Mouse (Mus musculus) embryo, embryonic 9.5 days (tissue): ENCODE results near the gene 1700092M07Rik.

Experiments used
- DNase-seq: peaks from one replicate; pipeline ENCODE4 v3.0.0-alpha.2; 2017; ENCODE audit errors: extremely low spot score

1700092M07Rik gene

DNA sequence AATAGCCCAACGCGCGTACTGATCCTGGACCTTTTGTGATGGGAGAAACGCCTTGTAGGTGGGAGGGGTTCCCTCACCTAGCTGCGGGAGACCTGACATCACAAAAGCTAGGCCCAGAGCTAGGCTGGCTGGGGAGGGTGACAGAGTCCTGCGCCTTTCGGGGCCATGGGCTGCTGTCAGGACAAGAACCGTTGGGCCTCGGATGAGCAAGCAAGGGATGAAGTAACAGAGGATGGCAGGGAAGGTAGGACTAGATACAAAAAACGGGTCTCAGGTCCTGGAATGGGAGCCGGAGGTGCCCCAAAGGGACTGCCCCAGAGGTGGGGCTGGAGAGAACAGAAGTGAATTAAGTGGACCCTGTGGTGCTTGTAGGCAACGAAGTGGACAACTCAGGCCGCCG, at the start of gene 1700092M07Rik:
Gene 1700092M07Rik, plus strand, starts transcription at position 116 of the 400 bp plus-strand sequence.
- no peak for DNase-seq

DNA sequence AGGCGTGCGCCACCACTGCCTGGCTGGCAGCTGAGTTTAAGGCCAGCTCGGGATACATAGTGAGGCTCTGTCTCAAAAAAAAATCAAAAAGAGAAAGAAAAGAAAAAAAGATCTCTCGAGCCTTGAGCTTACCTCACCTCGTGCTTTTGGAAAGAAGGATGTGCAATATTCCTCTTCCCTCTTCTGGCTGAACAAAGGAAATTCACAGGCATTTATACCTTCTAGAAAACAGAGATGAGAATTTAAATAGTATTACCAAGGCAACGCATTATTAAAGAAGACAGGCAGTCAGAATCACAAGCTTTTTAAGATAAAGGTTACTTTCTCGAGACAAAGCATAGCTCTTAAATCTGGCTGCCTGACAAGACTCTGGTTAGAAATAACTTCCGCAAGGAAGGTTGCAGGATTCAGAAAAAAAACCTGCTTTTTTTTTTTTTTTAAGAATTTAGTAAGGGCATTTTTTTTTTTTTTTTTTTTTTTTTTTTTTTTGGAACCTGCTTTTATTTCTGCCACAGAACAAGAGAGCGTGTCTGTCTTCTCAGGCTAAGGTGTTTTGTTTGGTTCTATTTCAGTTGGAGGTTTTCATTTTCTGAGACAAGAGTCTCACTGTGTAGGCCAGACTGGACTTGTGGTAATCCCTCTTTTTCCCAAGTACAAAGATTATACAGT, 48.5 kb upstream of the 1700092M07Rik start:
- DNase-seq = no peak

DNA sequence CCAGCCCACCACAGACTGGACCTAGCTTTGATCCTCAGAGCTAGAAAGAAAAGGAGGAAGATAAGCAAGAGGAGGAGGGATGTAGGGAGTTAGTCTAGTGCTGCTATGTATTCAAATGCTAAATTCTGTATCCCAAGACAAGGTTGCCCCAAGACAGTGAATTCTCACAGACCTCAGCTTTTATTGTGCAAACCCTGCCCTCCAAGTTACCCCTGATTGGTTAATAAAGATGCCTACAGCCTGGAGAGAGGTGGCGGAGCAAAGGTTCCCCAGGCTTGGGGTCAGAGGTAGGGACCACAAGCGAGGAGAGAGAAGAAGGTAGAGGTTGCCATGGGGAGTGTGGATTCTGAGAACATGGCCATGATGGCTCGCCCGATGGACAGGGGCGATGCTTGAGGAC, 47.8 kb upstream of the 1700092M07Rik start:
- no peak for DNase-seq

DNA sequence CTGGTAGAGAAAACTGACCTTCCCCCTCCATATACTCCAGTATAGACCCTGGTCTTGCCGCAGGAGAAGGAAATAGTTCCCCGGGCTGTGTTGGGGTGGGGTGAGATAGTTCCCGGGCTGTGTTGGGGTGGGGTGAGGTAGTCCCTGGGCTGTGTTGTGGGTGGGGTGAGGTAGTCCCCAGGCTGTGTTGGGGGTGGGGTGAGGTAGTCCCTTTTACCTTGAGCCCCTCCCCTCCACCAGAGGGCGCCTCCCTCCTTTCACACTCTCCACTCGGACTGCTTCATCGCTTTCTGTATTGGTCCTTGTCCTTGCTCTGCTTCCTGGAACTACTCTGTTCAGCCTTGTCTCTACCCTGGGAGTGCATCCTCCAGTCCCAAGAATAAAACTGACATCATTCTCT, 45.2 kb upstream of the 1700092M07Rik start:
- DNase-seq = peak; percentile 33

DNA sequence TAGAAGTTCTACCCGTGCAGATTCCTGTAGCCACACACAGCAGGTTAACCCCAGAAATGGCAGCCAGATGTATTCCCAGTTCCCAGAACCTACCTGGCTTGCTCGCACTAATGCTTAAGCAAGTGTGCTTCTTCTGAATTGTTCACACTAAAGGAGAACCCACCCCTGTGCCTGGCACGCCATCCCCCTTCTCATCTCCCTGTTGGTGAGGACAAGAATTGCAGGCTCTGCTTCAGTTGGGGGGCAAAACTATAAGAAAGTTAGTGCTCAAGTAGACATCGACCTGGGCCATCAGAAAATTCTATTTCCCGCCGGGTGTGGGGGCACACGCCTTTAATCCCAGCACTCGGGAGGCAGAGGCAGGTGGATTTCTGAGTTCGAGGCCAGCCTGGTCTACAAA, 40.9 kb upstream of the 1700092M07Rik start:
- DNase-seq = no peak

DNA sequence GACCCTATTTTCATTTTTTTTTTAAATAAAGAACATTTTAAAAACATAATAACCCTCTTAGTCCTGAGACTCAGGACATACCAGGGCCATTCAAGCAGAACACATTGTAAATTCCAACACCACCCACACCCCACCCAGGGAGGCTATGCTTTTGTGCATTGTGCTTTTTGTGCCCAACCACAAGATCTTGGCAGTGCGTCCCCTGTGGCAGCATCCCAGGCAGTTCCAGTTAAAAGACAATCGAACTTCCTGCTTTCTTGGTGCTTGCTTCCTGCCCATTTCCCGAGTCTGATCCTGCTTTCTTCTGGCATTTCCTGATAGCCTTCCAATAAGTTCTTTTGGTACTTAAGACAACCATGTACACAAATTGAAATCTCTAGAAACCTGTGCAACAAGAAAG, 38.1 kb upstream of the 1700092M07Rik start:
- no peak for DNase-seq

DNA sequence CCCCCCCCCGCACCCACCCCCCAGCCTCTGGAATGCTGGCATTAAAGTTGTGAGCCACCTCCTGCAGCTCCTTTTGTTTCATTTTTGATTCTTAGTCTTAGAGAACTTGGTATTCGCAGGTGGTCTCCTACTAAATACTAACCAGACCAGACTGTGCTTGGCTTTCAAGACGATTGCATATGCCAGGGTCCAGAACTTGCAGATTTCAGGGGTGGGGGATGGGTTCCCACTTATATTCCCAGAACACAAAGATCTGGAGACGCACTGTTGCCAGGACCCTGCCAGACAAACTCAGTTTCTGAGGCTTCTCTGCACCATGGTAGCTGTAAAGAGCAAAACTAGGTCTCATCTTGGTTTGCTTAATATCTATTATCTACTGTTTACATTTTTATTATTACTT, 36.9 kb upstream of the 1700092M07Rik start:
- no peak for DNase-seq

DNA sequence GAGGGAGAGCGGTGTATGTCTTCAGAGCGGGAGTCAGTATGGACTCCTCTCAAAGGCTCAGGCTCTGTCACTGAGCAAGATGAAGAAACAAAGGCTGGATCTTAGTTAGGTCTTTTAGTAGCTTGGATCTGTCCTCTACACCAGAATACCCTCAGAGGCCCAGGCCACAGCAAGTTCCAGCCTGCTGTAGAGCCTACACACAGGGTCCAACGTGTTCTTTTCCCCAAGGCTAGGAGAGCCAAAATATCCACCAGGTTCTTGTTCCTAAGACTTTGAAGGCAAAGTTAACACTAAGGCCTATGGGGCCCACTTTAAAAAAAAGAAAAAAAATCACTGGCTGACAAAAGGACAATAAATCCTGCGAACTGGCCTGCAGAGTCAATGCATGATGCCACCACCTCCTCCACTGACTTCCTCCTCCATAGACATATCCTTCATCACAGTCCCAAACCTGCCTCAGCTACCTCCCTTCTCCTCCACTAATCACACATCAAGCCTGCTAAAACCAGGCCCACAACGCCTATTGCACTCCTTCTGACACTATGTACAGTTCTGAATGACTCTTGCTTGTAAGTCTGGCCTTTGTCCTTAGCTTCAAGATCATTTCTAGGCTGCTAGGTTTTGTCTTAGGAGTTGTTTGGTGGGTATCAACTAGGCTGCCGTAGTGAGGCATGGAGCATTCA, 35.4 kb upstream of the 1700092M07Rik start:
- no peak for DNase-seq

DNA sequence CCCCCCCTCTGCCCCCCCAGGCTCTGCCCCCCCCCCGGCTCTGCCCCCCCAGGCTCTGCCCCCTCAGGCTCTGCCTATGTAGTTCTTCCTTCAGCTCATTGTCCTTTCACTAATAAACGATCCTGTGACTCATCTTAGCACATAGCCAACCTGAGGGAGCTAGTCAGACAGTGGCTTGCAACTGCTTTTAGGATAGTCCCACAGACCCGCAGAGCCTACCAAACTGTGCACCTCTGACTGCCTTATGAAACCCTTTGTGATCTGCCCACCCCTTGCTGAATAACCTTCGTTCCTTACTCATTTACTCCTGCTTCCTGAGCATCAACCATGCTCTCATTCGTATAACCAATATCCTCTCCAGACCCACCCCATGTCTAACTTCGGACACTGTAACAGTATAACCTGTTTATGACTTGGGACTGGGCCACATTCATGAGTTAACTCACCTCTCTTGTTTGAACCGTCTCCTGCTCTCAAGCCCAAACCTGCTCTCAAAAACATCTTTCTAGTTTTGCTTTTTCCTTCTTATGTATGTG, 34.3 kb upstream of the 1700092M07Rik start:
- DNase-seq = no peak

DNA sequence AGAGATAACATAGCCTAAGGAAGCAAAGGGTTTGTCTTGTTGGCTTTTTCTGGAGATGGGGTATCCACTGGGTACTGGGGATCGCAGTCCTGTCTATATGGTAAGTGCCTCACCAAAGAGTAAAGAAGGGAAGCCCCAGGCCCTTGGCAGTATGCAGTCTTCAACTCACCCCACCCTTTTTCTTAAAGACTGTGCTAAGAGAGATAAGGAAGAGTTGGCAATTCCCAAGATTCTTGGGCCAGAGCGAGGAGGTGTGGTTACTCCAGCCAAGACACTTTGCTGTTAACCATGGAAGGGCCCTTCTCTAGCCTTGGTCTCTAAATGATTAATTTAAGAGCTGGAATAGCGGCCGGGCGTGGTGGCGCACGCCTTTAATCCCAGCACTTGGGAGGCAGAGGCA, 33.6 kb upstream of the 1700092M07Rik start:
- no peak for DNase-seq

DNA sequence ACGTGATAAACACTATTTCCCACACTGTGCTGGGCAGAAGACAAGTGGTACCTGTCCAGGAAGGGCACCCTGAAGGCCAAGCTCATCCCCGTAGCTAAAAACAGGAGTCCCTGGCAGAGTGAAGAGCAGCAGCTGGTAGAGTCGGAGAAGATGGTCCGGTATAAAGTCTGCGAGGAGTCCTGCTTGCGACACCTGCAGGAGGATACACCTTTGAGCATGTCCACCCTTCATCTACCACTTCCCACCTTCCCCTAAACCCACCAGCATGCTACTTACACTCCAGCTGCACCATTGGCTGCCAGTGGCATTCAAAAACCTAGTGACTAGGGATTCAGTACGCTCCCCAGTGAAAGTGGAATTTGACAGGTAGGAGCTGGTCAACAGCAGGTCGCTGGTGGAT, 31.6 kb upstream of the 1700092M07Rik start:
- no peak for DNase-seq

DNA sequence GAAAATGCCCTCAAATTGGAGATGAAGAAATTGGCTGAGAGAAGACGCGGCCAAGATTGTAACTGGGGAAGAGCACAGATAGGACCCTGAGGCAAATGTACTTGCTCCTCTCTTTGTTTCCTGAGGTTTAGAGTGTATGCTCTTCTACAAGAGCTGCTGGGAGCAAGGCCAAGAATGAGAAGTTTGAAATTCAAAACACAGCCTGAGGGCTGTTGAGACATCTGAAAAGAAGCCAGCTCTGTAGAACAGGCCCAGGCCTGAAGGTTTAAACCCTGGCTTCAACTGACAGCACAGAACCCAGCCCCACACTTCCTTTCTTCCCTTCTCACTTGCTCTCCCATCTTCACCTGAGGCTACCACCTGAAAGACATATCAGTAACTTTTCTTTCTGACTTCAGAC, 30.5 kb upstream of the 1700092M07Rik start:
- DNase-seq = no peak

DNA sequence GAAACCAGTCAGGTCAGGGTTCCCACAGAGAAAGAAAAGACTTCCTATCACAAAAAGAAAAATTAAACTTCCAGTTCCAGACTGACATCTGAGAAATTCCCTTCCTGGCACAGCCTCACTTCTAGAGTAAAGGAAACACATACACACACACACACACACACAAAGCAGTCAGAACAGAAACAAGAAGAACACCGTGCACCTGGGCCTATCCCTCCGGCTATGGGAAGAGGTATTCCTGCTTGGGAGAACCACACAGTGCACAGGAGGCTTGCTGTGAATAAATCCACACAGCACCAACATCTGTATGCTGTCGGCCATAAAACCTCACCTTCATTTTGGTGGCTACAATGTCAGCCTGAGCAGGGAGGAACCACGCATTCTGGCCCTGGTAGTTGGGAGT, 29.0 kb upstream of the 1700092M07Rik start:
- no peak for DNase-seq

DNA sequence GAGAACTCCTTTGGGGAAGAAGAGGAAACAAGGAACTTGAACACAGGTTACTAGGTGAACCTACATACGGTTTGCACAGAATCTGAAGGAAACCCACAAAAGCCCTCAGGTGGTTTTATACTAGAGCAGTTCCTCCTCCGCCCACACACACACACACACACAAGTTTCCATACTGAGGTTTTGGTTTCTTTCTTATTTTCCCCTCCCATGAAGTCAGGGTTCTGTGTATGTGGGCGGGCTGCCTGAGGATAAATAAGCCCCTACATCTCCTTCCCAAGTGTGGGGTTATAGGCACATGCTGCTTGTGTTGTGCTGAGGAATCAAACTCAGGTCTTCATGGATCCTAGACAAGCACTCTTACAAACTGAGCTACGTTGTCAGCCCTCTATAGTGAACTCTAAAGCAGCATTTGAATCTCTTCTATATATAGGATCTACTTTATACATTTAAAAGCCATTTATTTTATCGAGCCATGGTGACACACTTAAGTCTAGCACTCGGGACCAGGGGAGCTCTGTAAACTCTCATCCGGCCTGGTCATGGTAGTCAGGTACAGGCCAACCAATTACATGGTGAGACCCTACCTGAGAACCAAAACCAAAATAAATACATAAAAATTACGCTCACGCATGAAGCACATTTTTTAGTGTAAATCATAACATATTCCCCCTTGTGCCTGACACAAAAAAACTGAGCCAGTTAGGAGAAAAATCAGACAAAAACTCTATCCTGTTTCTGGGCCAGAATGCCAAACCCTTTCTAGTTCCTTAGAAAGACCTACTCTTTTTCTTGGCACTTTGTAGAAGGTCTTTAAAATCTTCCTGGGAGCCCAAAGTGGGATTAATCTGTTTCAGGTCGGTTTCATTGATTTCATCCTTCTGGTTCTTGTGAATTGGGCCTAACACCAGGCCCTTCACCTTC, 28.3 kb upstream of the 1700092M07Rik start:
- no peak for DNase-seq

DNA sequence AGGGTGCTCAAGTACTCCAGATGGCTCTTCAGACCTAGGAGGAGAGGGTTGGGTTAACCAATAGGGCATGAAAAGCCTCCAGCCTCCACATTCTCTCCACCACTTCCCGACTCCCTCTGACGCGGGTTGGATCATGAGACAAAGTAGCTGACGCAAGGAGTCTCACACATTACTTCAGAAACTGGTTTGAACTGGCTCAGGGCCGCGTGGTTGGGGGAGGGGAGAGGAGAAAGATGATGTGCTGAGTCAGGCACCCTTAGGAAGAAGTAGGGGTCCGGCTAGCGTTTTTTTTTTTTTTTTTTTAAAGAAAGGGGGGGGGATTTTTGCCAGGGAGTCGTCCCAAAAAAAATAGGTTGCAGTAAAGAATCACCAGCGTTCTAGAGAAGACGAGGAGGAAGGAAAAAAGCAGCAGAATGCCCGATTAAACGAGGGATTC, 27.6 kb upstream of the 1700092M07Rik start:
- peak; percentile 86 for DNase-seq

DNA sequence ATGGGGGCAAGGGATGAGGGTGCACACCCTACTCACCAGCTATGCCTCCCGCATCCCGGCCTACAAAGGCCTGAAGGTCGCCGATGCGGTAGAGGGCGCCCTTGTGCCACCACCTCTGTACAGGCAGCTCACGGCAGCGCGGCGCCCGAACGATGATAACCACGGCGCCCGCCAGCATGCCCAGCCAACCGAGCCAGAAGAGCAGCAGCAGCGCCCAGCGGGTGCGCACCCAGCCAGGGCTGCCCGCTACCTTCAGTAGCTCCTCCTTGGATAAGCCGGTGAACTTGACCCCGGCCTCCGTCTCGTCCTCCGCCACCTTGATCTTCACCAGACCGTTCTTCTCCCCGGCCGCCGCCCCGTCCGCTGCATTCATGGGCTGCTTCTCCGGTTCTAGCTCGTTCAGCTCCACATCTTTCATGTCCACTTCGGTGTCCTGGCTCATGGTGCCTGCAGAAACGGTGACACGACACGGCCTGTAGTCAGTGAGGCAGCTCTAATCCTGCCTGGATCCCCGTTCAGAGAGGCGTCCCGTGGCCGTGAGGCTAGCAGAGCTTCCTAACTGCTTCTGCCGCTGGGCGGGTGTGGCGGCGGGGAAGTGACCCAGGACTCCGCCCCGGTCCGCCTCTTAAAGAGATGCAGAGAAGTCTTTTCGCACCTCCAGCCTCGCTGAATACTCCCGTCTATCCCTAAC, 27.1 kb upstream of the 1700092M07Rik start:
- DNase-seq = peak; percentile 93

DNA sequence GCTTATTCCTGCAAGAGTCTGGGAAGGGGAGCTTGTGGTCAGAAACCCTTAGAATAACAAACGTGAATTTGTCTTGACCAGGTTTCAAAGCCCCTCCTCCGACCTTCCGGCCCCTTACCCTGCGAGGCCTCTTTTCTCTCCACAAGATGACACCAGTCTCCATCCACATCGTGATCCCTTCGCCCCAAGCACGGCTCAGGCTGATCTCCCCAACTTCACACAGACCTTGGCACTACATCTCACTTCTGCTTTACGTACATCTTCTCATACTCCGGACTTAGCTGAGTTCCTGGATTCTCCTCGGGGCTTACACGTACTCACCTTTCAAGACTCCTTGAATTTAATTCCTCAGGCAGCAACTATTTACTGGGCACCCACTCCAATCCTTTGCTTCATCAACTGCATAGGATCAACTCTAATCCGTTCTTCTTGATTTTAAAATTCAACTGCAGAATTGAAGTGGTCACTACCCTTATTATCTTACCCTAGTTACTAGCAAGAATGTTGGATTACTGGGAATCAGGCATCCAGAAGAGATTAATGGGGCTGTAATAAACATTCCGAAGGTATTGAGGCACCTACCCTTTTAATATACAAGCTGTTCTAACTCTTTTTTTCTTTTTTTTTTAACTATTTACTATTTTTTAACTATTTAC, 26.4 kb upstream of the 1700092M07Rik start:
- no peak for DNase-seq

DNA sequence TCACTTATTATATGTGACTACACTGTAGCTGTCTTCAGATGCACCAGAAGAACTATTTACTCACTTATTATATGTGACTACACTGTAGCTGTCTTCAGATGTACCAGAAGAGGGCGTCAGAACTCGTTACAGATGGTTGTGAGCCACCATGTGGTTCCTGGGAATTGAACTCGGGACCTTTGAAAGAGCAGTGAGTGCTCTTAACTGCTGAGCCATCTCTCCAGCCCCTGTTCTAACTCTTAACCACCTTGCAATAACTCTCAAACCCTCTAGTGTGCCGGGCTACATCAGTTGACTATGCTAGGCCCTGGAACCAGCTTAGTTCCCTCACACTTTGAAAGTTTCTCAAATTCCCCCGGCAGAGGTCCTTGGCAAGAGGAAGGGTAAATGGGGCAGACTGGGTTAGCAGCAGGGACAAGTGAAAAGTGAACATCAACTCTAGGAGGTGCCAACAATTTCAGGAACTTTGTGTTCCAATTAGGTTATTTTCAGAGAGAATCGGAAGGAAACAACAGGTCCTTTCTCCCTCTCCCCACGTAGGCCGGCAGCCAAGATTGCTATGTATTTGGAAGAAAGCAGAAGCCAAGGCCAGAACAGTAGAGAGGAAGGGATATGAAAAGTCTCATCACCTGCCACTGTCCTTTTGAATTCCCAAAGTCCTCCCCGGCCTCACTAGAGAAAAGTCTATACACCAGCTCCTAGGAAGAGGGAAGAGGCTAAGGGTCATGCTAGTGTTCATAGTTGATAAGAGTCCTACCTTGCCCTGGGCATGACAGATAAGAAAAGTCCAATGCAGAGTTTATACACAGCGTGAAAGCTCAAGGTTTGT, 25.7 kb upstream of the 1700092M07Rik start:
- no peak for DNase-seq

DNA sequence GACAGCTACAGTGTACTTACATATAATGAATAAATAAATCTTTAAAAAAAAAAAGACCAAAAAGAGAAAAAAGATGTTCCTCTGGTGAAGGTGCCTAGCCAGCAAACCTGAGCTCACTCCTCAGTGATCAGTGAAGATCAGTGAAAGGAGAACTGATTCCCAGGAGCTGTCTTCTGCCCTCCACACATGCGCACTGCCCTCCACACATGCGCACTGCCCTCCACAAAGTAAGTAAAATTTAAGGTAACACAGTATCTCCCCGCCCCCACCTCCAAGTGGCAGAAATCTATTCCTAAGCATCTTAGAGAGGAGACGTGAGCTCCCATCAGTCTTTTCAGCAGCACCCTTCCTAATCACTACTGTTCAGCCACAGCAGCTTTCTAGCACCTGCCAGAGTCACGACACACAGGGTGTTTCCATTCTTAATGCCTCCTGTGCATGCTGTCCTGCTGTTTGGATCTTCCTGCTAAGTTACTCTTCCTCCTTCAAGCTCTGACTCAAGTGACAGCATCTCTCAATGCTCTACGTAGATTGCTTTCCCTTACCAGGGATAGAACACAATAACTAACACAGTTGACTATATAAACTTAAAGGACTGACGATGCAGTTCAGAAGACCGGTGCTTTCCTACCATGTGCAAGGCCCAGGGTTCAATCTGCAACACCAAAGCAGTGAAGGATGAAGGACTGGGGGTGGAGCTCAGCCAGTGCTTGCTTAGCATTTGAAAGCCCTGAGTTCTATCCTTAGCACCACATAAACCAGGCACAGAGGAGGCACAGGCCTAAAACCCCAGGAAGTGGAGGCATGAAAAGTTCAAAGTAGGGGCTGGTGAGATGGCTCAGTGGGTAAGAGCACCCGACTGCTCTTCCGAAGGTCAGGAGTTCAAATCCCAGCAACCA, 24.4 kb upstream of the 1700092M07Rik start:
- no peak for DNase-seq
